Mouse (Mus musculus): ENCODE measurements around the gene Exoc4. TPM values are rescaled to one million over a fixed set of nuclear protein-coding genes. Genes with fewer than 3 reads are reported as not detected.

The Exoc4 gene
- polyA plus RNA-seq, 1 experiment from 2014 or later: 39.2 TPM

DNA sequence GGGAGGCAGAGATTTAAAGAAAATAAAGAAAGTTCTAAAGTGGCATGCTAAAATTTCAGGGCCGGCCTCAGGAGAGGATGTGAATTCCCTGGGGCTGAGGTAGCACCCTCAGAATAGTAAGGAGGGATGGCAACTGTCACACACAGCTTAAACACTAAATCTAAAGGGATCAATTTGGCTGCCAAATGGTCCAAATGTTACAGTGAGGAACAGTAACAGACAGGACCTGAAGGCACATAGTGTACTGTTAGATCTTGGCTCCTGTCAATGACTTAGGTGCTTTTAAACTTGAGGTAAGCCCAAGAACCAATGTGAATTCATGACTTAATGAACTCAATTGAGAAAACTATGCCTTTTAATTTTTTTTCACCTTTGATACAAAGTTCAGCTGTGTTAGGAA lies 622.4 kb downstream of the Exoc4 start:
- 83% methylated on average over 1 of the region's 1 CpGs for WGBS
- no peaks in the 10 kb centered on the region for H3K9me3 ChIP-seq
- no peak for DNase-seq (ENCODE audit: extremely low spot score, low spot score)
- peaks cover 52% of the 10 kb centered on the region for H3K4me1 ChIP-seq
- H3K27ac ChIP-seq: no peak overlapping the region
- H3K4me3 ChIP-seq: no peak overlapping the region
- no peaks in the 10 kb centered on the region for H3K36me3 ChIP-seq (replicated peaks)
- no peaks in the 10 kb centered on the region for H3K27me3 ChIP-seq (ENCODE audit: poor library complexity, severe bottlenecking)

DNA sequence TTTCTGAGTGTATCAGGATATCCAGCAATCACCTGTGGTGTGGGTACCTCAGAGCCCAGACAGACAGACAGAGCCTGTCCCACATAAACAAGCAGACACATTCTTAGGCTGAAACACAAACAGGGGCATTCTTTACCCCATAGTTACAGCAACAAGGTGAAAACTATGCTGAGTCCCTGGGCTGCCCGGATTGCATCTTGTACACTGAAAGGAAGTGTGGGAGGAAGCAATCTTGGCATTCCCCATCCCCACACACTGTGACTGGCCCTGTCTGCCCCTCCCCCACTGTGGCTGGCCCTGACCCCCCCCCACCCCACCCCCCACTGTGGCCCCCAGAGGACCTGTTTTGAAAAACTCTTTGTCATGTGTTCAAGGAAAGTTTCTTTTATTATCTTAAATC lies 623.3 kb downstream of the Exoc4 start:
- WGBS: 46% methylated on average over 1 of the region's 1 CpGs
- no peak overlapping the region for H3K4me3 ChIP-seq
- H3K36me3 ChIP-seq (replicated peaks): no peaks in the 10 kb centered on the region
- H3K27ac ChIP-seq: no peak overlapping the region
- H3K27me3 ChIP-seq (ENCODE audit: poor library complexity, severe bottlenecking): no peaks in the 10 kb centered on the region
- peaks cover 52% of the 10 kb centered on the region for H3K4me1 ChIP-seq
- no peaks in the 10 kb centered on the region for H3K9me3 ChIP-seq
- DNase-seq (ENCODE audit: extremely low spot score, low spot score): no peak

DNA sequence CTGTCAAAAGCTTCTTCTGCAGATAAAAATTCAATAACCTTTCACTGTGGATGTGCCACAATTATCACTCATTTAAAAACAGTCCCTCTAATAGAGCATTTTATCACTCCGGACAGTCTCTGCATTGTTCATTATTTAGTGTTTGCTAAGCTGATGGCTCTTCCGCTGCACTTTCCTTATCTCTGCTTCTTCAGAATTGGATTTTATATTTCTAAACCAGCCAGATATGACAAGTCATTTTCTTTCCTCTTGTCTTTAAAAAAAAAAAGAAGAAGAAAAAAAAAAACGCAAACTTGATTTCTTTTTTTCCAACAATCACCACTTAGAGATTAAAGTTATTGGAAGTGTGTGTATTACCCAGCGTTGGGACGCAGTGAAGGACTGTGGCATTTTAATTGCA lies 624.1 kb downstream of the Exoc4 start:
- no peak overlapping the region for H3K27ac ChIP-seq
- DNase-seq (ENCODE audit: extremely low spot score, low spot score): no peak
- no peaks in the 10 kb centered on the region for H3K9me3 ChIP-seq
- 90% methylated on average over 5 of the region's 5 CpGs for WGBS
- peaks cover 52% of the 10 kb centered on the region for H3K4me1 ChIP-seq
- no peaks in the 10 kb centered on the region for H3K27me3 ChIP-seq (ENCODE audit: poor library complexity, severe bottlenecking)
- H3K36me3 ChIP-seq (replicated peaks): no peaks in the 10 kb centered on the region
- no peak overlapping the region for H3K4me3 ChIP-seq

DNA sequence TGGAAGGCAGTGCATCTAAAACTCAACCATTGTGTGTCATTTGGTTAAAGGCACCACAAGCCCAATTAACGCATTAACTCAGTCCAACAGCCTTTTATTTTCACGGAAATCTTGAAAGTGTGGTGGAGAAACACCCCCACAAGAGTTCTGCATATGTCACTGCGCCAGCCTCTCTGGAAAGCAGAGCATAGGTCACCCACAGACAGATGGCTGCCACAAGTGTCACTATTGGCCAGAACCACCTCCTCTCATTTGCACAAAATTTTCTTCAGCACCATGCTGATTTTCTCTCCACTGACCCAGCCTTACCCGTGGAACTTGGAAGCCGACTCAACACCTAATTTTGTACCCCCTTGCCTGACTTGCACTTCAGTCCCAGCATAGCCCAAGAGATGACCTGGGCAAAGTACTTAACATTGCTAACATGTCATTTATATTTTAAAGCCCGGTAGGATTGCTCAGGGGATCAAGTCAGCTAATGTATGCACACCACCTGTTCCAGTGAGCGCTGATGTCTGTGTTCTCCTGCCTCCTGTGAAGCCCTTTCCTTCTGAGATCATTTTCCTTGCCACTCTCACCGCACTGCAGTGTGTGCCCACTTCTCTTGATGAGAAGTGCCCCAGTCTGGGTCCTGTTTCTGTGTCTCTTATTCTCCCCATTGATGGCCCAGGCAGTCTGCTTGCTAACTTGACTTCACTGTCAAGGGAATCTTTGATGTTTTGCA lies 625.6 kb downstream of the Exoc4 start:
- Histone ChIP-seq H3K27me3 (ENCODE audit: poor library complexity, severe bottlenecking) (no peaks in the 10 kb centered on the region), H3K4me1 (peaks cover 52% of the 10 kb centered on the region), H3K4me3 (no peak overlapping the region), H3K27ac (no peak overlapping the region), H3K9me3 (no peaks in the 10 kb centered on the region), H3K36me3 (replicated peaks) (no peaks in the 10 kb centered on the region)
- DNase-seq (ENCODE audit: extremely low spot score, low spot score): no peak
- 81% methylated on average over 8 of the region's 8 CpGs for WGBS

DNA sequence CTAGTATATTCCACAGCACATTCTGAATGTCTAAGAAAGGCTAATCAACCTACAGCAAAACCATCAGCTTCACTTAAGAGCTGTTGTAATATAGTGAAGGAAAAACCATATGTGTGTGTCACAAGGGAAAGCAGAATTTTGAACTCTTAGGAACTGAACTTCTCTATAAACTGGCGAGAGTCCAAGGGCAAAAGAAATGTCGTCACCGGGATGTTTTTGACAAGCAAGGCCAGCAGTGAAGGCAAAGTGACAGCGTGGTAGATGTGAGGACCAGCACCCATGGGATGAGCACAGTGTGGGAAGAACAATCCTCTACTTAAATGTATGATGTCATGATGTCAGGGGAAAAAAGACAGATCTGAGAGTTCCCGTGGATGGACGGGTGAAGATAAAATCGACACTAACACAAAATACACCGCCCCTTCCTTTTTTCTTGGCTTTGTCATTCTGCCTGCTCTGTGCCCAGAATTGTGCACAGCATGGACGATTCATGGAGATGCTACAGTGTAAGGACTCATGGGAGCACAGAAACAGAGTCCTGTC lies 635.3 kb downstream of the Exoc4 start:
- Histone ChIP-seq H3K4me1 (peaks cover 3% of the 10 kb centered on the region; the same call in 1 of the 2 replicates), H3K4me3 (no peak overlapping the region), H3K36me3 (replicated peaks) (no peaks in the 10 kb centered on the region), H3K27ac (no peak overlapping the region), H3K9me3 (no peaks in the 10 kb centered on the region), H3K27me3 (ENCODE audit: poor library complexity, severe bottlenecking) (no peaks in the 10 kb centered on the region)
- WGBS: 91% methylated on average over 9 of the region's 9 CpGs
- DNase-seq (ENCODE audit: extremely low spot score, low spot score): no peak

DNA sequence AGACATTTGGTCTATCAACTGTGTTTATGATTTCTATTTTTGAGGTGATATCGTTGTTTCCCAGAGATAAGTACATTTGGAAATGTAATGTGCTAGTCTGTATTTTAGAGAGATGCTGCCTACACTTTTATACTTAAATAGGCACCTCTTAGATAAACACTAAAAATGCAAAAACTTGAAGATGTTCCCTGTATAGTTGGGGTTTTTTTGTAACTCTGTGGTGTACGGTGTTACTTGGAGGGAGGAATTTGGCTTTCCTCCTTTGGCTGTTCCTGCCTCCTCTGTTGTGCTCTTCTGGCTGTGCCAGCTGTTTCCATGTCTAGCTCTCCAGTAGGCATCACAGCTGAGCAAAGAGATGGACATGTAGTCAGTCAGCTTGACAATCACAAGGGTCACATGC lies 638.1 kb downstream of the Exoc4 start:
- no peak for DNase-seq (ENCODE audit: extremely low spot score, low spot score)
- Histone ChIP-seq H3K27ac (no peak overlapping the region), H3K4me3 (no peak overlapping the region), H3K27me3 (ENCODE audit: poor library complexity, severe bottlenecking) (no peaks in the 10 kb centered on the region), H3K4me1 (peaks cover 3% of the 10 kb centered on the region; the same call in 1 of the 2 replicates), H3K36me3 (replicated peaks) (no peaks in the 10 kb centered on the region), H3K9me3 (no peaks in the 10 kb centered on the region)
- 90% methylated on average over 2 of the region's 2 CpGs for WGBS

DNA sequence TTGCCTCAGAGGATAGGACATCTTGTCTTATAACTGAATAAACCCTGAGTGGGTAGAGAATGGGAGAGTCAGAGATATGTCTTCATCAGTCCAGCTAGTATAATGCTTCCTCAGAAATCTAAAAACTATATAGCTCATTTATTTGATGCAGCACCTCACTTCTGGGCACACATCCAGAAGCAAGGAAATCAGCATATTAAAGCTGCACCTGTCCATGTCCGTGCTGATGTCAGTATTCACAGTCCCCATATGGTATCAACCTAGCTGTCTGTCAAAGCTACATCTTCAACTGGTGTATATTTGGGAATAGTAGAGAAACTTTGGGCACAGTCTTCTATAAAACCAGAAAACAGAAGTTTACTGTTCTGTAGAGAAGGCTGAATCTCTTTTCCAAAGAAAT lies 642.0 kb downstream of the Exoc4 start:
- Histone ChIP-seq H3K27me3 (ENCODE audit: poor library complexity, severe bottlenecking) (no peaks in the 10 kb centered on the region), H3K36me3 (replicated peaks) (no peaks in the 10 kb centered on the region), H3K27ac (no peak overlapping the region), H3K4me3 (no peak overlapping the region), H3K4me1 (no peaks in the 10 kb centered on the region), H3K9me3 (no peaks in the 10 kb centered on the region)
- WGBS: 92% methylated on average over 1 of the region's 1 CpGs
- DNase-seq (ENCODE audit: extremely low spot score, low spot score): no peak

DNA sequence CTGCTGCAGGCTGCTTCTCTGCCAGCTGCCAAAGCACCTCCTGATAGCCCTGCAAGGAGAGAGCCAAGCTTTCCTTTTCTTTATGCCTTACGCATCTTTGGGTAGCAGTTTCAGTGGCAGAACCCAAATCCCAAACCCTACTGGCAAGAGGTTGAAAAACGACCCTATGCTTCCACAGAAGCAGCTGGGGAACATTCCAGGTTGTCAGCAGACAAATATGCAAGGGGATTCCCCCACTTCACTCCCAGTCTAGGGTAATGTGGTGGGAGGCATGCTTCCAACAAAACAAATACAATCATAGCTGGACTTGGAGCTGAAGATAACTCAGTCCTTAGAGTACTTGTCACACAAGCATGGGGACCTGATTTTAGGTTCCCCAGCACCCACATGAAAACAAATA lies 643.3 kb downstream of the Exoc4 start:
- Histone ChIP-seq H3K27ac (no peak overlapping the region), H3K4me3 (no peak overlapping the region), H3K4me1 (no peaks in the 10 kb centered on the region), H3K36me3 (replicated peaks) (no peaks in the 10 kb centered on the region), H3K27me3 (ENCODE audit: poor library complexity, severe bottlenecking) (no peaks in the 10 kb centered on the region), H3K9me3 (no peaks in the 10 kb centered on the region)
- no peak for DNase-seq (ENCODE audit: extremely low spot score, low spot score)
- 69% methylated on average over 2 of the region's 2 CpGs for WGBS

DNA sequence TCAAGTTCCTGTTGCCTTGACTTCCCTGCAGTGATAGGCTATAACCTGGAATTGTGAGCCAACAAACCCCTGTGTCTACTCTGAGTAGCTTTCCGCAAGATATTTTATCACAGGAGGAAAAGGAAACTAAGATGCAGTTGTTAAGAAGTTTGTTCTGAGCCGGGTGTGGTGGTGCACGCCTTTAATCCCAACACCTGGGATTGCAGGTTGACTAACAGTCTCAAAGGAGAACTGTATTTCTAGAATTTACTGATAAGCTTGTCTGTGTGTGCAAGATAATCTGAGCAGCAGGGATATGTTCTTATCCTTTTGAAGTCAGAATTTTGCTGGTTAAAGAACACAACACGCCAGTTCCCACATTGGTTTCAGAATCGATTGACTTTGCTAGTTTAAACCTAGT lies 651.1 kb downstream of the Exoc4 start:
- H3K4me3 ChIP-seq: no peak overlapping the region
- H3K36me3 ChIP-seq (replicated peaks): no peaks in the 10 kb centered on the region
- no peaks in the 10 kb centered on the region for H3K9me3 ChIP-seq
- H3K27me3 ChIP-seq (ENCODE audit: poor library complexity, severe bottlenecking): no peaks in the 10 kb centered on the region
- 95% methylated on average over 5 of the region's 5 CpGs for WGBS
- no peaks in the 10 kb centered on the region for H3K4me1 ChIP-seq
- no peak overlapping the region for H3K27ac ChIP-seq
- DNase-seq (ENCODE audit: extremely low spot score, low spot score): no peak

DNA sequence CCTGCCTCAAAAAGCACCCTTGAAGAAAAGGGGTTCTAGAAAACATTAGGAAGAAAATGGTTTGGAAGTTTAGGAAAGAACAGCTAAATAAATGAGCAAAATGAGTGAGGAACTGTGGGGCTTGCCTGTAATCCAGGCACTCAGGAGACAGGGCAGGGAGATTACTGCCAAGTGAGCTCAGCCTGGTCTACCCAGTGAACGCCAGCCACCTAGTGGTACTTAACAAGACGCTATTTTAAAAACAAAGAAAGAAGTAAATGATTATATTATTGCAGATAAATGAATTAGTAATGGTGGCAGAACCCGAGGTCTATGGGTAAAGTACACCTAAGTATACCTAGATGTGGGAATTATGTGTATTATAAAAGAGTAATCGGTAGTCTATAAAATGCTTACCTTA lies 651.7 kb downstream of the Exoc4 start:
- Histone ChIP-seq H3K27ac (no peak overlapping the region), H3K36me3 (replicated peaks) (no peaks in the 10 kb centered on the region), H3K9me3 (no peaks in the 10 kb centered on the region), H3K4me3 (no peak overlapping the region), H3K27me3 (ENCODE audit: poor library complexity, severe bottlenecking) (no peaks in the 10 kb centered on the region), H3K4me1 (no peaks in the 10 kb centered on the region)
- 73% methylated on average over 4 of the region's 4 CpGs for WGBS
- DNase-seq (ENCODE audit: extremely low spot score, low spot score): no peak

DNA sequence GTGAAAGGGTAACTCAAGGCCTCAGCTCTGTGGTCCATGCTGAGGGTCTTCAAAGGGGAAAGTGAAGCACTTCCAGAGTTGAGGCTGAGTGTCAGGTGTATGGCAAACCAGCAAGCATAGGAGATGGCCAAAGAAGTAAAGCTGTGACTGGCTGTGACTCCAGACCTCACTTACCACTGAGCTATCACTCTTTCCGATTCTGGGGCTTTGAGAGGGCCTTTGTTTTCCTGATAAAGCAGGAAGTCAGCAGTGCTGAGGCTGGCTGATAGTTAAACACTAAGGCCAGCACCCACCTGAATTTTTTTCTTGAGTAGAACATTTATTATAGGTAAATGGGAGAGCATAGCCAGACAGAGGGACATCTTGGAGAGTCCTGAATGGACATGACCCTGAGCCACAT lies 656.2 kb downstream of the Exoc4 start:
- DNase-seq (ENCODE audit: extremely low spot score, low spot score): no peak
- whole genome bisulfite sequencing: 79% methylated on average over 1 of the region's 1 CpGs
- Histone ChIP-seq H3K9me3 (no peaks in the 10 kb centered on the region), H3K36me3 (replicated peaks) (no peaks in the 10 kb centered on the region), H3K4me3 (no peak overlapping the region), H3K4me1 (no peaks in the 10 kb centered on the region), H3K27me3 (ENCODE audit: poor library complexity, severe bottlenecking) (no peaks in the 10 kb centered on the region), H3K27ac (no peak overlapping the region)

DNA sequence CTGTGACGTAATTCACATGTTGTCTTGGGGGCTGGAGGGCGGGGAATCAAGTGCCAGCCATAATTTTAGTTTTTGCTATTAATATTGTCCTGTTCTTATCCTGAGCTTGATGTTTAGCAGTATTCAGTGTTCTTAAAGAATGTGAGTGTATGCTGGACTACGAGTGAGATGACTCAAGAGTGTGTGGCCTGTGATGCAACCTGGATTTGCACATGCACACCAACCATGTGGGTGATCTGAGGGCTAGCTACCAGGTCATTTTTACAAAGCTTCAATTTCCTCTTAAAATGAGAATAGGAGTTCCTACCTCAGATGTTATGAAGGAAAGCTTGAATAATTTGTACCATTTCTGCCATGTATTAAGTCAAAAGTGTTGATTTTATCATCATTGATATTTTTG lies 661.8 kb downstream of the Exoc4 start:
- no peaks in the 10 kb centered on the region for H3K27me3 ChIP-seq (ENCODE audit: poor library complexity, severe bottlenecking)
- no peaks in the 10 kb centered on the region for H3K9me3 ChIP-seq
- no peak for DNase-seq (ENCODE audit: extremely low spot score, low spot score)
- H3K4me3 ChIP-seq: no peak overlapping the region
- WGBS: 95% methylated on average over 3 of the region's 3 CpGs
- no peaks in the 10 kb centered on the region for H3K36me3 ChIP-seq (replicated peaks)
- peaks cover 16% of the 10 kb centered on the region for H3K4me1 ChIP-seq
- H3K27ac ChIP-seq: no peak overlapping the region

DNA sequence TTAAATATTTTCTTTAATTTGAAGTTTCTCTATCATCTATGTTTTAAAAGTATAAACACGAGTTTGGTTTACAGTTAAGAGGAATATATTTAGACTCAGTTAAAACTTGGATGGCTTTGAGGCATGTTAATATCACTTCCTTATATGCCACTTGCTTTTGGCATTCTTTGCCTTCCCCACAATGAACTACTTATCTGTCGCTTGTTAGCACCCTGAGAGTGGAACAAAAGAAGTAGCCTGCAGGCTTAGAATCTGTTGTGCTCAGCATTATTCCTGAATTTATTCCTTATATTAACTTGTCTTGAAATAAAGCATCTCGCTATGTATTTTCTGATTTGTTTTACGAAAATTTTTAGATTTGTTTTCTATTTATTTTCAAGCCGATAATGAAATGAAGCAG lies 664.2 kb downstream of the Exoc4 start:
- WGBS: 68% methylated on average over 5 of the region's 5 CpGs
- 0 out of 2 replicates have a peak, but pooled peaks cover 6% of the 10 kb centered on the region for H3K9me3 ChIP-seq

More for the DNA sequence above, 664.2 kb downstream of the Exoc4 start:
- no peak overlapping the region for H3K27ac ChIP-seq
- H3K4me1 ChIP-seq: peaks cover 16% of the 10 kb centered on the region
- no peaks in the 10 kb centered on the region for H3K36me3 ChIP-seq (replicated peaks)
- no peak overlapping the region for H3K4me3 ChIP-seq
- no peaks in the 10 kb centered on the region for H3K27me3 ChIP-seq (ENCODE audit: poor library complexity, severe bottlenecking)
- DNase-seq (ENCODE audit: extremely low spot score, low spot score): no peak

Data from forebrain, embryonic 10.5 days (tissue).